Mouse (Mus musculus): Measurements from ENCODE around the gene Gm4567. TPM values are rescaled to one million over a fixed set of nuclear protein-coding genes. Genes with fewer than 3 reads are reported as not detected.
"Not testable (repeated sequence)": the region's sequence is repeated elsewhere in the genome, so short reads cannot be mapped to it uniquely, and the experiment has no call there.

The Gm4567 gene
- polyA plus RNA-seq (2014; fragmentation: Nextera tagmentation; extraction: Ambion mirVana) = not detected in 2 replicates

DNA sequence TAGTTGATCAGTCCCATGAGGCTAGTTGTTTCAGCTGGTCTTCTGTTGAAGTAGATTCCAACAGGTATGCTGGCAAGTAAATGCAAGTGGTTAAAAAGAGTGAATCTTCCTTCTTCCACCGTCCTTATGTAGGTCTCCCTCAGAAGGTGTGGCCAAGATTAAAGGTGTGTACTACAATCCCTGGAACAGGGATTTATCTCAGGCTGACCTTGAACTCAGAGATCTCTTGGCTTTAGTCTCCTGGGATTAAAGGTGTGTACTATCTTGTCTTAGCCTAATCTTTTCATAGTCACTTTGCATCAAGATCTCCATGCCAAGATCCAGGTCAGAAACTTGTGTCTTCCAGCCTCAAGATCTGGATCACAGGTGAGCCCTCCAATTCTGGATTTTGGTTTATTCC is at the start of gene Gm4567:
Gene Gm4567 (minus strand): TSS at position 101 of the 400 bp plus-strand sequence.
- not testable (repeated sequence) for H3K9me3 ChIP-seq (ENCODE audit: control insufficient read depth, low read length); H3K27me3 ChIP-seq (ENCODE audit: control insufficient read depth, insufficient read depth, low read length); H3K4me2 ChIP-seq (replicated peaks); ATAC-seq (ENCODE audit: low FRiP score); H3K27ac ChIP-seq; H3K4me1 ChIP-seq (replicated peaks; ENCODE audit: control insufficient read depth, insufficient read depth, low read length); H3K4me3 ChIP-seq (replicated peaks; ENCODE audit: low read length); H3K36me3 ChIP-seq (replicated peaks; ENCODE audit: control insufficient read depth, insufficient read depth); DNase-seq (ENCODE audit: low spot score); H3K9ac ChIP-seq
- no CpG with 5 or more reads among the region's 1 CpGs for WGBS

DNA sequence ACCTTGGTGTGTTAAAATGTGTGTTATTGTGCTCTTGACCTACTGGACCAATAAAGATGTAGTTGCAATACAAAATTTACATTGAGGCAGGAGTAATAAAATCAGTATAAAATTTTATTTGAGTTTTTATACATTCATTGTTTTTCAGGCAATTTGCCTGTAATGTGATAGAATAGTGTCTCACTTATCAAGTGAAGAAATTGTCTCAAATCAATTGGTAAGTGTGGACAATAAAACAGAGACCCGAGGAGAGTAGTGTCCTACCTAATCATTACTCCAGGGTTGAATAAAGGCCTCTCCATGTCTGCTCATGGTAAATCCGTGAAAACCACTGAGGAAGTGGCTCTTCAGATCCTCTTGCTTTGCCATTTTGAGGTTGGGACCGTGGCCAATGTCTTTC is 41.9 kb upstream of the Gm4567 start, which contains the start of gene Vmn1r157:
Gene Vmn1r157 (plus strand): TSS at position 301 of the 400 bp plus-strand sequence.
- 32% methylated on average over 2 of the region's 3 CpGs for WGBS
- H3K9ac ChIP-seq; H3K27ac ChIP-seq; H3K27me3 ChIP-seq (ENCODE audit: control insufficient read depth, insufficient read depth, low read length); DNase-seq (ENCODE audit: low spot score); H3K4me2 ChIP-seq (replicated peaks); H3K9me3 ChIP-seq (ENCODE audit: control insufficient read depth, low read length); H3K36me3 ChIP-seq (replicated peaks; ENCODE audit: control insufficient read depth, insufficient read depth); H3K4me1 ChIP-seq (replicated peaks; ENCODE audit: control insufficient read depth, insufficient read depth, low read length); H3K4me3 ChIP-seq (replicated peaks; ENCODE audit: low read length); ATAC-seq (ENCODE audit: low FRiP score): not testable (repeated sequence)

- not testable (repeated sequence) for H3K27me3 ChIP-seq (ENCODE audit: control insufficient read depth, insufficient read depth, low read length); DNase-seq (ENCODE audit: low spot score); H3K36me3 ChIP-seq (replicated peaks; ENCODE audit: control insufficient read depth, insufficient read depth); H3K27ac ChIP-seq; H3K4me2 ChIP-seq (replicated peaks); H3K4me3 ChIP-seq (replicated peaks; ENCODE audit: low read length); H3K9me3 ChIP-seq (ENCODE audit: control insufficient read depth, low read length); H3K4me1 ChIP-seq (replicated peaks; ENCODE audit: control insufficient read depth, insufficient read depth, low read length); H3K9ac ChIP-seq; ATAC-seq (ENCODE audit: low FRiP score)
- no CpG with 5 or more reads among the region's 2 CpGs for WGBS
Measured at GRCm38 (mm10) chr7:22692217-22692616, 27.3 kb downstream of the Gm4567 start, which contains the start of gene Gm8693. Gene Gm8693 (minus strand): TSS chr7:22692317.

Other genes with a start within 250 kb of the Gm4567 start
- not detected in 2 replicates for gene Vmn1r151, start 220.0 kb downstream of the Gm4567 start, polyA plus RNA-seq (2014; fragmentation: Nextera tagmentation; extraction: Ambion mirVana)
- not detected in 2 replicates for gene Vmn1r152, start 196.7 kb downstream of the Gm4567 start, polyA plus RNA-seq (2014; fragmentation: Nextera tagmentation; extraction: Ambion mirVana)
- not detected in 2 replicates for gene Gm8677, start 184.8 kb downstream of the Gm4567 start, polyA plus RNA-seq (2014; fragmentation: Nextera tagmentation; extraction: Ambion mirVana)
- not detected in 2 replicates for gene Gm4201, start 154.4 kb downstream of the Gm4567 start, polyA plus RNA-seq (2014; fragmentation: Nextera tagmentation; extraction: Ambion mirVana)
- gene Gm4565, start 131.6 kb downstream of the Gm4567 start, polyA plus RNA-seq (2014; fragmentation: Nextera tagmentation; extraction: Ambion mirVana) = not detected in 2 replicates
- gene Vmn1r155, start 61.7 kb downstream of the Gm4567 start, polyA plus RNA-seq (2014; fragmentation: Nextera tagmentation; extraction: Ambion mirVana) = not detected in 2 replicates
- gene Gm8693, start 27.4 kb downstream of the Gm4567 start, polyA plus RNA-seq (2014; fragmentation: Nextera tagmentation; extraction: Ambion mirVana) = not detected in 2 replicates
- not detected in 2 replicates for gene Vmn1r157, start 42.0 kb upstream of the Gm4567 start, polyA plus RNA-seq (2014; fragmentation: Nextera tagmentation; extraction: Ambion mirVana)
- gene Vmn1r158, start 71.1 kb upstream of the Gm4567 start, polyA plus RNA-seq (2014; fragmentation: Nextera tagmentation; extraction: Ambion mirVana) = not detected in 2 replicates
- not detected in 2 replicates for gene Vmn1r159, start 123.9 kb upstream of the Gm4567 start, polyA plus RNA-seq (2014; fragmentation: Nextera tagmentation; extraction: Ambion mirVana)
- gene Vmn1r160, start 151.5 kb upstream of the Gm4567 start, polyA plus RNA-seq (2014; fragmentation: Nextera tagmentation; extraction: Ambion mirVana) = not detected in 2 replicates

All from hindbrain, embryonic 14.5 days (tissue).